Mouse (Mus musculus): ENCODE results near the gene Rbsn. TPM values are rescaled to one million over a fixed set of nuclear protein-coding genes. Genes with fewer than 3 reads are reported as not detected.

Gene Rbsn
- polyA plus RNA-seq, 1 experiment from 2014 or later, result 16.0 TPM

GRCm38 (mm10) chr6:92235036-92235435 is 20.3 kb upstream of the Rbsn start:
- Histone ChIP-seq H3K4me2 (ENCODE audit: low read depth, low read length) (no peak overlapping the region), H3K9me3 (ENCODE audit: control insufficient read depth, low read length) (no peaks in the 10 kb centered on the region), H3K27ac (ENCODE audit: low read length) (no peak overlapping the region), H3K36me3 (ENCODE audit: control insufficient read depth, insufficient read depth, low read length) (no peaks in the 10 kb centered on the region), H3K9ac (ENCODE audit: low read depth, low read length) (no peak overlapping the region), H3K4me1 (ENCODE audit: control insufficient read depth, insufficient read depth, low read length) (no peaks in the 10 kb centered on the region), H3K27me3 (replicated peaks; ENCODE audit: control insufficient read depth, insufficient read depth, low read length) (no peaks in the 10 kb centered on the region), H3K4me3 (ENCODE audit: low read length) (no peak overlapping the region)
- ATAC-seq, result no peak
- 67% methylated on average over 12 of the region's 12 CpGs for WGBS

- Histone ChIP-seq H3K27me3 (replicated peaks; ENCODE audit: control insufficient read depth, insufficient read depth, low read length) (no peaks in the 10 kb centered on the region), H3K27ac (ENCODE audit: low read length) (no peak overlapping the region), H3K9me3 (ENCODE audit: control insufficient read depth, low read length) (no peaks in the 10 kb centered on the region), H3K4me1 (ENCODE audit: control insufficient read depth, insufficient read depth, low read length) (no peaks in the 10 kb centered on the region), H3K9ac (ENCODE audit: low read depth, low read length) (no peak overlapping the region), H3K4me2 (ENCODE audit: low read depth, low read length) (no peak overlapping the region), H3K4me3 (ENCODE audit: low read length) (no peak overlapping the region), H3K36me3 (ENCODE audit: control insufficient read depth, insufficient read depth, low read length) (no peaks in the 10 kb centered on the region)
- WGBS, result 68% methylated on average over 4 of the region's 4 CpGs
- no peak for ATAC-seq
These were observed 17.0 kb upstream of the Rbsn start for GRCm38 (mm10) chr6:92231762-92232161.

- 54% methylated on average over 1 of the region's 1 CpGs for WGBS
- Histone ChIP-seq H3K9ac (ENCODE audit: low read depth, low read length) (no peak overlapping the region), H3K9me3 (ENCODE audit: control insufficient read depth, low read length) (no peaks in the 10 kb centered on the region), H3K27ac (ENCODE audit: low read length) (no peak overlapping the region), H3K4me3 (ENCODE audit: low read length) (no peak overlapping the region), H3K36me3 (ENCODE audit: control insufficient read depth, insufficient read depth, low read length) (no peaks in the 10 kb centered on the region), H3K4me2 (ENCODE audit: low read depth, low read length) (no peak overlapping the region), H3K27me3 (replicated peaks; ENCODE audit: control insufficient read depth, insufficient read depth, low read length) (no peaks in the 10 kb centered on the region), H3K4me1 (ENCODE audit: control insufficient read depth, insufficient read depth, low read length) (no peaks in the 10 kb centered on the region)
- ATAC-seq, result no peak
These were observed 16.6 kb upstream of the Rbsn start for GRCm38 (mm10) chr6:92231356-92231755.

- H3K4me1 ChIP-seq (ENCODE audit: control insufficient read depth, insufficient read depth, low read length), result no peaks in the 10 kb centered on the region
- H3K9ac ChIP-seq (ENCODE audit: low read depth, low read length), result no peak overlapping the region
- H3K4me2 ChIP-seq (ENCODE audit: low read depth, low read length), result no peak overlapping the region
- no peak overlapping the region for H3K4me3 ChIP-seq (ENCODE audit: low read length)
- H3K27ac ChIP-seq (ENCODE audit: low read length), result no peak overlapping the region
- 81% methylated on average over 2 of the region's 2 CpGs for WGBS
- no peaks in the 10 kb centered on the region for H3K9me3 ChIP-seq (ENCODE audit: control insufficient read depth, low read length)
- ATAC-seq, result no peak
- no peaks in the 10 kb centered on the region for H3K27me3 ChIP-seq (replicated peaks; ENCODE audit: control insufficient read depth, insufficient read depth, low read length)
- H3K36me3 ChIP-seq (ENCODE audit: control insufficient read depth, insufficient read depth, low read length), result no peaks in the 10 kb centered on the region
These were observed 14.9 kb upstream of the Rbsn start for GRCm38 (mm10) chr6:92229586-92229985.

DNA sequence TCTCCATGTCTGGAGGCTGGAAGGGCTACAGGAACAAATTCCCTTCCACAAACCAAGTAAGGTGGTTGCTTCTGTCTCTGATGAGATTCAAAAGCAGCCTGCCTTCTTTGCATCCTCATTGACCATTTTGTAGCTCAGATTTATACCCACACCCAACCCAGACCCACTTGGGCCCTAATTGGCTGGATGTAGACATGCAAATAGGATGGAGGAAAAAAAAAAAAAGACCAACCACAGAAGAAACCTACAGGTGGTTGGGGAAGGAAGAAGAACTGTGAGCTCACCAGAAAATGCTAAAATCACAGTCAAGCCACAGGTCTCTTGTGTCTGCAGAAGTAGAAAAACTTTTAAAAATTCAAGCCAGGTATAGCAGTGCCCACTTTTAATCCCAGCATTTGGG is 14.4 kb upstream of the Rbsn start:
- no peak overlapping the region for H3K4me3 ChIP-seq (ENCODE audit: low read length)
- no peak overlapping the region for H3K9ac ChIP-seq (ENCODE audit: low read depth, low read length)
- H3K27me3 ChIP-seq (replicated peaks; ENCODE audit: control insufficient read depth, insufficient read depth, low read length), result no peaks in the 10 kb centered on the region
- no peak overlapping the region for H3K4me2 ChIP-seq (ENCODE audit: low read depth, low read length)
- H3K9me3 ChIP-seq (ENCODE audit: control insufficient read depth, low read length), result no peaks in the 10 kb centered on the region
- no peak overlapping the region for H3K27ac ChIP-seq (ENCODE audit: low read length)
- no peaks in the 10 kb centered on the region for H3K4me1 ChIP-seq (ENCODE audit: control insufficient read depth, insufficient read depth, low read length)
- no peak for ATAC-seq
- no peaks in the 10 kb centered on the region for H3K36me3 ChIP-seq (ENCODE audit: control insufficient read depth, insufficient read depth, low read length)

- Histone ChIP-seq H3K4me2 (ENCODE audit: low read depth, low read length) (no peak overlapping the region), H3K27ac (ENCODE audit: low read length) (no peak overlapping the region; the same call in 1 of the 2 replicates), H3K27me3 (replicated peaks; ENCODE audit: control insufficient read depth, insufficient read depth, low read length) (no peaks in the 10 kb centered on the region), H3K9me3 (ENCODE audit: control insufficient read depth, low read length) (no peaks in the 10 kb centered on the region), H3K36me3 (ENCODE audit: control insufficient read depth, insufficient read depth, low read length) (no peaks in the 10 kb centered on the region), H3K4me1 (ENCODE audit: control insufficient read depth, insufficient read depth, low read length) (no peaks in the 10 kb centered on the region), H3K9ac (ENCODE audit: low read depth, low read length) (no peak overlapping the region), H3K4me3 (ENCODE audit: low read length) (no peak overlapping the region)
- 77% methylated on average over 1 of the region's 1 CpGs for WGBS
- no peak for ATAC-seq
These were observed 10.3 kb upstream of the Rbsn start for GRCm38 (mm10) chr6:92224981-92225380.

- Histone ChIP-seq H3K4me1 (ENCODE audit: control insufficient read depth, insufficient read depth, low read length) (no peaks in the 10 kb centered on the region), H3K36me3 (ENCODE audit: control insufficient read depth, insufficient read depth, low read length) (no peaks in the 10 kb centered on the region), H3K4me2 (ENCODE audit: low read depth, low read length) (no peak overlapping the region), H3K9me3 (ENCODE audit: control insufficient read depth, low read length) (no peaks in the 10 kb centered on the region), H3K9ac (ENCODE audit: low read depth, low read length) (no peak overlapping the region), H3K27ac (ENCODE audit: low read length) (no peak overlapping the region), H3K27me3 (replicated peaks; ENCODE audit: control insufficient read depth, insufficient read depth, low read length) (no peaks in the 10 kb centered on the region), H3K4me3 (ENCODE audit: low read length) (no peak overlapping the region)
- no peak for ATAC-seq
- 81% methylated on average over 3 of the region's 3 CpGs for WGBS
These were observed 7.3 kb upstream of the Rbsn start for GRCm38 (mm10) chr6:92222021-92222420.

- Histone ChIP-seq H3K4me1 (ENCODE audit: control insufficient read depth, insufficient read depth, low read length) (no peaks in the 10 kb centered on the region), H3K9ac (ENCODE audit: low read depth, low read length) (no peak overlapping the region), H3K9me3 (ENCODE audit: control insufficient read depth, low read length) (no peaks in the 10 kb centered on the region), H3K4me3 (ENCODE audit: low read length) (no peak overlapping the region), H3K27ac (ENCODE audit: low read length) (no peak overlapping the region), H3K4me2 (ENCODE audit: low read depth, low read length) (no peak overlapping the region), H3K27me3 (replicated peaks; ENCODE audit: control insufficient read depth, insufficient read depth, low read length) (no peaks in the 10 kb centered on the region), H3K36me3 (ENCODE audit: control insufficient read depth, insufficient read depth, low read length) (no peaks in the 10 kb centered on the region)
- 69% methylated on average over 6 of the region's 6 CpGs for WGBS
- ATAC-seq, result no peak
These were observed 6.9 kb upstream of the Rbsn start for GRCm38 (mm10) chr6:92221604-92222003.

DNA sequence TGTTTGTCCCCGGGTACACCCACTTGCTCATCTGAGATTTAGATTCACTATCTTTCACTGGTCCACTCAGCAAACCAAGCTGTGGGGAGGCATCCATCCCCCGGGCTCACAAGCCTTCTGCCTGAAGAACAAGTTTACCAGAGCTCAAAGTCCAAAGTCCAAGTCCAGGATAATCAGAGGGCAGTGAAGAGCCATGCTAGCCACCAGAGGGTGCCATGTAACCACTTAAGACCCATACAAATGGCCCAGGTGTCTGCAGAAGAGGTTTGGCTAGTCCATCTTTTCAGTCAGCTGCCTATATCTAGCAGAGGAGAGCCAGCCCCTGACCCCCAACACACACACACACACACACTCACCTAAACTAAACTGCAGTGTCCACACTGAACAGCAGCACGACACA is 4.7 kb upstream of the Rbsn start:
- WGBS, result 47% methylated on average over 3 of the region's 3 CpGs
- Histone ChIP-seq H3K4me2 (ENCODE audit: low read depth, low read length) (no peak overlapping the region), H3K9me3 (ENCODE audit: control insufficient read depth, low read length) (no peaks in the 10 kb centered on the region), H3K4me1 (ENCODE audit: control insufficient read depth, insufficient read depth, low read length) (0 out of 2 replicates have a peak, but pooled peaks cover 4% of the 10 kb centered on the region), H3K27ac (ENCODE audit: low read length) (no peak overlapping the region), H3K36me3 (ENCODE audit: control insufficient read depth, insufficient read depth, low read length) (no peaks in the 10 kb centered on the region), H3K27me3 (replicated peaks; ENCODE audit: control insufficient read depth, insufficient read depth, low read length) (no peaks in the 10 kb centered on the region), H3K9ac (ENCODE audit: low read depth, low read length) (no peak overlapping the region), H3K4me3 (ENCODE audit: low read length) (no peak overlapping the region)
- ATAC-seq, result peak; percentile 57

DNA sequence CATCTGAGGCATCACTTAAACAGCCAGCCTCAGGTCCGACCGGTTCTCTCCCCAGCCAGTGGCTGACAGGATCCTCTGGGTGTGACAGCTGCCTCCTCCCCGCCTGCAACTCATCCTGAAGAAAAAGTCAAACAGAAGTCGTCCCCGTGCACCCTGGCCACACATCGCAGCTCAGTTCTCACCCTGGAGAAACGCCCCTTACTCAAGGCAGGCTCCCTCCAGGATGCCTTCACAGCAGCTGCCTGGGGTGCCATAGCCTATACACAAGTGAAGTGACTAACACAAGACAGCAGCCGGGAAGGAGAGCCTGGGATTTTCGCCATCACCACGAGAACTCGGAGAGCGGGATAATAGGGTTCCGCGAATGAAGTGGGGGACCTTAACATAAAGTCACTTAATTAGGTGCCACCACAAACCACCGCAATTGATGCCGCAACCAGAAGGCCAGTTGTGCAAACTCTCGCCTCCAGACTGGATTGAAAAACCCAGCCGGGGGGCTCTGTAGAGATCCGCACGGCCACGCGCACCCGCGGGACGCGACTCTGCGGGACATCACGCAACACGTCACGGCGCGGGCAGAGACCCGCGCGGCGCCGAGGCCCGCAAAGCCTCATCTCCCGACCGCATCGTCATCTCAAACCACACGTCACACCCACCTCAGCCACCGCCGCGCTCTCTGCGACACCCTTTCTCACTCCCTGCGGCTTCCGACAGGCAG is 511 bp downstream of the Rbsn start:
- WGBS, result under 1% methylated on average over 48 of the region's 48 CpGs
- Histone ChIP-seq H3K4me1 (ENCODE audit: control insufficient read depth, insufficient read depth, low read length) (peaks cover 10% of the 10 kb centered on the region), H3K9ac (ENCODE audit: low read depth, low read length) (peak overlapping the region; percentile 98), H3K4me3 (ENCODE audit: low read length) (peak overlapping the region; percentile 99), H3K4me2 (ENCODE audit: low read depth, low read length) (peak overlapping the region; percentile 92), H3K36me3 (ENCODE audit: control insufficient read depth, insufficient read depth, low read length) (no peaks in the 10 kb centered on the region), H3K27ac (ENCODE audit: low read length) (peak overlapping the region; percentile 80), H3K9me3 (ENCODE audit: control insufficient read depth, low read length) (no peaks in the 10 kb centered on the region), H3K27me3 (replicated peaks; ENCODE audit: control insufficient read depth, insufficient read depth, low read length) (no peaks in the 10 kb centered on the region)
- peak; percentile 64 for ATAC-seq
